Mouse (Mus musculus) ES-Bruce4 (cell line): Measurements from ENCODE around the gene Acadm.

Experiments used
- CTCF ChIP-seq: IDR thresholded peaks from one replicate; pipeline ENCODE4 v1.8.1; 2011; ENCODE audit warnings: low read depth, low read length
- POLR2A ChIP-seq: IDR thresholded peaks from one replicate; pipeline ENCODE4 v1.8.1; 2011; ENCODE audit warnings: low read length; ENCODE audit not compliant: insufficient read depth

DNA sequence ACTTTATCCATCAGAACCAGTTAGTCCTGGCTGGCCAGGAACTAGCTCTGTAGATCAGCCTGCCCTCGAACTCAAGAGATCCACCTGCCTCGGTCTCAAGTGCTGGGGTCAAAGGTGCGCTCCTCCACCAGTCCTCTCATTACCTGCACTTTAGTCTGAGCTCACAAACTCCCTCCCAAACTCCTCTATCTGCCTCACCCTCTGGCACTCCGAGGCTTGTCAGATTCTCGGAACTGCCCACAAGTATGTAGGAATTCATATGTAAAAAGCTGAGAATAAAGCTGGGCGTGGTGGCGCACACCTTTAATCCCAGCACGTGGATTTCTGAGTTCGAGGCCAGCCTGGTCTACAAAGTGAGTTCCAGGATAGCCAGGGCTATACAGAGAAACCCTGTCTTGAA, 3.9 kb downstream of the Acadm start:
- TF ChIP-seq POLR2A (no peak), CTCF (no peak)
